Mouse (Mus musculus) liver, embryonic 16.5 days (tissue): Measurements from ENCODE around the gene Ifitm6. TPM values are rescaled to one million over a fixed set of nuclear protein-coding genes. Genes with fewer than 3 reads are reported as not detected.

Experiments used
- ATAC-seq: fragments of 200-750 bp; cut with Nextera tagmentation; 2 replicates; pipeline ENCODE4 v1.8.0; 2017; ENCODE audit warnings: low read depth, mild to moderate bottlenecking, moderate number of reproducible peaks, moderate library complexity
- H3K27ac ChIP-seq: fragments of 300-500 bp; sonication (generic); 2 replicates; pipeline ENCODE4 v1.5.1; 2014; ENCODE audit warnings: mild to moderate bottlenecking, low read length
- H3K27me3 ChIP-seq: fragments of 300-500 bp; sonication (generic); 2 replicates; pipeline ENCODE4 v1.6.1; 2014; ENCODE audit warnings: low read depth, low read length, mixed read lengths; ENCODE audit not compliant: control insufficient read depth, insufficient read depth
- H3K36me3 ChIP-seq: fragments of 300-500 bp; sonication (generic); 2 replicates; pipeline ENCODE4 v1.6.1; 2014; ENCODE audit warnings: mild to moderate bottlenecking; ENCODE audit not compliant: control insufficient read depth, insufficient read depth
- H3K4me1 ChIP-seq: fragments of 300-500 bp; sonication (generic); 2 replicates; pipeline ENCODE4 v1.6.1; 2014; ENCODE audit warnings: low read depth, low read length, mixed read lengths; ENCODE audit not compliant: control insufficient read depth
- H3K4me2 ChIP-seq: fragments of 300-500 bp; sonication (generic); 2 replicates; pipeline ENCODE4 v1.6.1; 2014; ENCODE audit warnings: low read depth, low read length, mixed read lengths
- H3K4me3 ChIP-seq: fragments of 300-500 bp; sonication (generic); 2 replicates; pipeline ENCODE4 v1.5.1; 2014; ENCODE audit warnings: low read depth, mild to moderate bottlenecking, low read length
- H3K9ac ChIP-seq: fragments of 300-500 bp; sonication (generic); 2 replicates; pipeline ENCODE4 v1.6.1; 2014; ENCODE audit warnings: low read depth, low read length
- H3K9me3 ChIP-seq: fragments of 300-500 bp; sonication (generic); replicated peaks from 2 replicates; pipeline ENCODE4 v1.6.1; 2016; ENCODE audit warnings: low read length; ENCODE audit not compliant: control insufficient read depth
- WGBS: fragments of 180-500 bp; shearing (Covaris S2); extraction: QIAGEN DNeasy Blood & Tissue Kit; methylation state at CpG from one replicate; pipeline ENCODE4 v1.1.7; 2014; ENCODE audit not compliant: insufficient replicate concordance; 5-methylcytosine and 5-hydroxymethylcytosine counted together
- polyA plus RNA-seq: library from polyadenylated mRNA; unstranded; fragments of >200 nt; fragmentation: Nextera tagmentation; extraction: Ambion mirVana; gene quantifications from 2 replicates; pipeline ENCODE4 v1.2.1, GENCODE M21; 2015

Ifitm6 gene
- polyA plus RNA-seq, 1 experiment from 2014 or later = 28.4 TPM

DNA sequence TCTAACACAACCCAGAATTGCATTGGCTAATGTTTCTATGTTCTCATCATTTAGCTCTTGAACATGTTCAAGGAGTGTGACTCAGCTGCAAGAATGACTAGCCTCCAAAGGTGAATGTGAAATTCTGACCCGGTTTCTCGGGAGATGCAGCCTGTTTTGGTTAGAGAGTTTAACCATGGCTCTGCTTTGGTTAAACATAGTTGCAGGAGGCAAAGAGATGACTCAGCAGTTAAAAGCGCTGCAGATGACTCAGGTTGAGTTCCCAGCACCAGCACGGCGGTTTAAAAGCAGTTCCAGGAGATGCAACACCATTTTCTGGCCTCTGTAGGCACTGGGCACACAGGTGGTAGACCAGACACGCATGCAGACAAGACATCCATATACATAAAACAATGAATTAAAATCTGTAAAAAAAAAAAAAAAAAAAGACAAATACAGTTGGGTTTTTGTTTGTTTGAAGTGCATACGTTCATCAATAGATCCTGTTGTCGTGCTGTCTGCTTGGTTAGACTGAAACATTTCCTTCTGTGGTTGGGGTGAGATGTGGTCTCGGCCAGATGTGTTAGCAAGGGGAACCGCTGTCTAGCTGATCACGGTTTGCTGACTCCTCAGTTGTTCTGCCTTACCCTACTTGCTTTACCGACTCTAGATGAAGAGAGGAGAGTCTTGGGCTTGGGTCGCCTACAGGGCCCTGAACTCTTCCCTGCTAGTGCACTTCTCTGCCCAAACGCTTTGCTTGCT is 41.0 kb upstream of the Ifitm6 start:
- H3K9ac ChIP-seq = no peak overlapping the region
- H3K4me1 ChIP-seq = peaks cover 15% of the 10 kb centered on the region
- H3K4me3 ChIP-seq = no peak overlapping the region
- ATAC-seq = no peak
- H3K4me2 ChIP-seq = no peak overlapping the region
- H3K9me3 ChIP-seq = no peaks in the 10 kb centered on the region
- no peak overlapping the region for H3K27ac ChIP-seq
- no peaks in the 10 kb centered on the region for H3K36me3 ChIP-seq
- WGBS = 51% methylated on average over 14 of the region's 14 CpGs
- peaks cover 50% of the 10 kb centered on the region for H3K27me3 ChIP-seq

DNA sequence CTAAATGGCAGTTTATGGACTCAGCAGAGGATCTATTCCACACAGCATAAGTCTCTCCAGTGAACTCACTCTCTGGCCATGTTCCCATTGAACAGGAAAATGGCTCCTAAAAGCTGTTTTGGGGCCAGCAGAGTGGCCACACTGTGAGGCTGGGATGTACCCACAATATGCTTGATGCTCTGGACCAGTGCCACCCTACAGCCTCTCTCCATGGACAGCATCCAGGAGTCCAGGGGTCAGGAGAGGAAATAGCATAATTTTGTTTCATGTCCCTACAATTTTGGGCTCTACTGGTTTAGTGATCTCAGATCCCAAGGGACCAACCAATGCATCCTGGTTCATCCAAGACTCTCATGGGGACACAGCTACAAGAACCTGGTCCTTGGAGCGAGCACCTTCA is 39.8 kb upstream of the Ifitm6 start:
- no peaks in the 10 kb centered on the region for H3K36me3 ChIP-seq
- 73% methylated on average over 1 of the region's 1 CpGs for WGBS
- H3K27me3 ChIP-seq = peaks cover 48% of the 10 kb centered on the region
- H3K4me2 ChIP-seq = no peak overlapping the region
- H3K9me3 ChIP-seq = no peaks in the 10 kb centered on the region
- H3K27ac ChIP-seq = no peak overlapping the region
- no peak overlapping the region for H3K4me3 ChIP-seq
- ATAC-seq = no peak
- no peak overlapping the region for H3K9ac ChIP-seq
- peaks cover 13% of the 10 kb centered on the region for H3K4me1 ChIP-seq

DNA sequence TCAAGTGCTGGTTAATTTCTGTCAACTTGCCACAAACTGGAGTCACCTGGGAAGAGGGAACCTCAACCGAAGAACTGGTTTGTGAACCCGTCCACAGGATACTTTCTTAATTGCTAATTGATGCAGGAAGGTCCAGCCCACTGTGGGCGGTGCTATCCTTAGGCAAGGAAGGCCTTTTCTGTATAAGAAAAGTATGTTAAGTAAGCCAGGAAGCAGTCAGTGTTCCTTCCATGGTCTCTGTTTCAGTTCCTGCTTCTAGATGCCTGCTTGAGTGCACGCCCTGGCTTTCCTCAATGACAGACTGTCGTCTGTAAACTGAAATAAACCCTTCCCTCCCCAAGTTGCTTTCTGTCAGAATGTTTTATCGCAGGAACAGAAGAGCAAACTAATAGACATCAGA is 39.3 kb upstream of the Ifitm6 start:
- H3K4me2 ChIP-seq = no peak overlapping the region
- H3K4me1 ChIP-seq = peaks cover 13% of the 10 kb centered on the region
- WGBS = 71% methylated on average over 6 of the region's 6 CpGs
- no peaks in the 10 kb centered on the region for H3K36me3 ChIP-seq
- no peak for ATAC-seq
- peaks cover 43% of the 10 kb centered on the region for H3K27me3 ChIP-seq
- H3K27ac ChIP-seq = no peak overlapping the region
- H3K9me3 ChIP-seq = no peaks in the 10 kb centered on the region
- H3K9ac ChIP-seq = no peak overlapping the region
- H3K4me3 ChIP-seq = no peak overlapping the region

DNA sequence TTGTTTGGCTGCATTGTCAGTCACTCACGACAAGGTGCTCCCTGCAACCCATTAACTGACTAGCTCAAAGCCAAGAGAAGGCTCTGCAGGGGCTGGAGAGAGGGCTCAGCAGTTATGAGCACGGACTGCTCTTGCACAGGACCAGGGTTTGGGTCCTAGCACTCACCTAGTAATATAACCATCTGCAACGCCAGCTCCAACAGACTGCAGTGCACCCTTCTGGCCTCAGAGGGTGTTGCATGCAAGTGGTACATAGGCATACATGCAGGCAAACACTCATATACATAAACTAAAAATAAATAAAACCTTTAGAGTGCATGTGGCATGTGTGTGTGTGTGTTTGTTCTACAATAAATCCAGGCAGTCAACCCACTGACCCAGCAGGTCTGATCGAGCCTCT is 38.1 kb upstream of the Ifitm6 start:
- Histone ChIP-seq H3K27ac (no peak overlapping the region), H3K9me3 (no peaks in the 10 kb centered on the region), H3K4me2 (no peak overlapping the region), H3K4me3 (no peak overlapping the region), H3K4me1 (peaks cover 7% of the 10 kb centered on the region), H3K27me3 (peaks cover 31% of the 10 kb centered on the region), H3K9ac (no peak overlapping the region), H3K36me3 (no peaks in the 10 kb centered on the region)
- WGBS = 65% methylated on average over 4 of the region's 4 CpGs
- no peak for ATAC-seq

DNA sequence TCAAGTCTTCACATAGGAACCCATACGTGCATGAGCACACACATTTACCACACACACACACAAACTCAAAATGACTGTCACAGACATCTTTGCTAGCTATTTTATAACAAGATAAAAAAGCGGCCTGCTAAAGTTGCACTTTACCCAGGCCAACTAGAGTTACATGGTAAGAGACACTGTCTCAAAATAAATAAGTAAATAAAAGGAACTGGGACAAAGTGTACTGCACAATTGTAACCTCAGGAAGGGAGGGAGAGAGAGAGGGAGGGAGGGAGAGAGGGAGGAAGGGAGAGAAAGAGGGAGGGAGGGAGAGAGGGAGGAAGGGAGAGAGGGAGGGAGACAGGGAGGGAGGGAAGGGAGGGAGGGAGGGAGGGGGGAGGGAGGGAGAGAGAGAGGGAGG is 34.7 kb upstream of the Ifitm6 start:
- Histone ChIP-seq H3K4me3 (no peak overlapping the region), H3K4me1 (peaks cover 13% of the 10 kb centered on the region), H3K27ac (peak overlapping the region; percentile 24; the same call in 1 of the 2 replicates), H3K4me2 (no peak overlapping the region), H3K9ac (no peak overlapping the region), H3K27me3 (peaks cover 3% of the 10 kb centered on the region; the same call in 1 of the 2 replicates), H3K9me3 (no peaks in the 10 kb centered on the region), H3K36me3 (no peaks in the 10 kb centered on the region)
- 52% methylated on average over 2 of the region's 2 CpGs for WGBS
- no peak for ATAC-seq

DNA sequence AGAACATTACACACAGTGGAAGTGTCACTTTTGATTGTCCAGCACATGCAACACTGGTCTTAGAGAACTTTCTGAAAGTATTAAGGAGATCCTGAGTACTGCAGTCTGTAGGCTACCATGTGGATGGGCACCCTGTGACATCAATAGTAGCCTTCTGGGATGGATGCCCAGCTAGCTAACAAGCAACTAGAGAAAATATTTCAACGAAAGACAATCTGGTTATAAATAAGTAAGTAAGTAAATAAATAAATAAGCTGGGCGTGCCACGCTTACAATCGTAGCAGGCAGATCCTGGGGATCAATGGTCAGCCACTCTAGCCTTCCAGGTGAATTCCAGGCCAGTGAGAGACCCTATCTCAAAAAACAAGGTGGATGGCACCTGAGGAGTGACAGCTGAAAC is 34.3 kb upstream of the Ifitm6 start:
- Histone ChIP-seq H3K9ac (no peak overlapping the region), H3K4me2 (no peak overlapping the region), H3K4me3 (no peak overlapping the region), H3K36me3 (no peaks in the 10 kb centered on the region), H3K27me3 (0 out of 2 replicates have a peak, but pooled peaks cover 1% of the 10 kb centered on the region), H3K9me3 (no peaks in the 10 kb centered on the region), H3K4me1 (peaks cover 17% of the 10 kb centered on the region), H3K27ac (peak overlapping the region; percentile 24; the same call in 1 of the 2 replicates)
- WGBS = 72% methylated on average over 4 of the region's 4 CpGs
- ATAC-seq = no peak

DNA sequence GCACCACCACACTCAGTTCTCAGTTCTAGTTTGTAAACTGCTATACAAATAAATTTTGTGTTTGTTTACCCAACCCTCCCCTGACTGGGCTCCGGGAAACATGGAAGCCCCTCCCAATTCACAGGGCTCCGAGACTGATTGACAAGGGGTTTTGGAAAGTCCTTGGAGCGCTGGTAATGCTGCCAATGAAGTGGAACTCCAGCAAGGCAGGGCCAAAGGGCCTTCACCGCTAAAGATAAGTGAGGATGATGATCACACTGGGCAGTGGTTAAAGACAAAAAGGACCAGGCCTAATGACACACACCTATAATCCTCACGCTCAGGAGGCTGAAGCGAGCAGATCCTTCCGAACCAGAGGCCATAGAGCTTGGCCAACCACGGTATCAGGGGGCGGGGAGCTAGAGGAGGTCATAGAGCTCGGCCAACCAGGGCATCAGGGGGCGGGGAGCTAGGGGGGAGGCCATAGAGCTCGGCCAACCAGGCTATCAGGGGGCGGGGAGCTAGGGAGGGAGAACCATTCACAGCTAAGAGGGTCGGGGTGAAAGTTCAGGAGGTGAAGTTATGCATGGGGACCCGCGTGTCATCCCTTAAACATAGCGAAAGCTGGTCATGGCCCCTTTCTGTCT is 33.4 kb upstream of the Ifitm6 start:
- Histone ChIP-seq H3K27me3 (no peaks in the 10 kb centered on the region), H3K36me3 (no peaks in the 10 kb centered on the region), H3K4me2 (no peak overlapping the region), H3K9ac (no peak overlapping the region), H3K4me3 (no peak overlapping the region), H3K4me1 (peaks cover 24% of the 10 kb centered on the region), H3K27ac (no peak overlapping the region), H3K9me3 (no peaks in the 10 kb centered on the region)
- ATAC-seq = no peak
- WGBS = 61% methylated on average over 17 of the region's 17 CpGs

DNA sequence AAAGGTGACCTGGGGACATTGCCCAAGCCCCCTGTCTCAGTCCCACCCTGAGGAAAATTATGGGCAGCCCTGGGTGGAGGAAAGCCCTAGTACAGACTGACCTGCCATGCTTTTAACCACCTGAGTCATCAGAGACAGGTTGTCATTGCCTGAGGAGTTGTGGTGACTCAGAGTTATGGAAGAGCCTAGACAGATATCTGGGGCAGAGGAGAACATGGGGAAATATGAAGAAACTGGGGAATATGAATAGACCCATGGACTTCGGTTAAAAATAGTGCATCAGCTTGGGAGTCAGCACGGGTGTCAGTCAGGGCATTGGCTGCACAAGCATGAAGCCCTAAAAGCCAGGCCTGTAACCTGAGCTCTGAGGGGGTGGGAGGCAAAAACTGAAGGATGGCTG is 31.6 kb upstream of the Ifitm6 start:
- WGBS = 62% methylated on average over 2 of the region's 2 CpGs
- no peaks in the 10 kb centered on the region for H3K9me3 ChIP-seq

More for the DNA sequence above, 31.6 kb upstream of the Ifitm6 start:
- no peak for ATAC-seq
- peaks cover 24% of the 10 kb centered on the region for H3K4me1 ChIP-seq
- H3K9ac ChIP-seq = no peak overlapping the region
- H3K27ac ChIP-seq = no peak overlapping the region
- no peaks in the 10 kb centered on the region for H3K36me3 ChIP-seq
- no peak overlapping the region for H3K4me3 ChIP-seq
- no peak overlapping the region for H3K4me2 ChIP-seq
- H3K27me3 ChIP-seq = no peaks in the 10 kb centered on the region
